Mouse (Mus musculus): ENCODE measurements around the gene Anxa2.

- TF ChIP-seq CTCF (IDR thresholded peaks at IDR 0.05; ENCODE audit: extremely low read depth, insufficient read depth, insufficient read length, insufficient replicate concordance): no peak
- TF ChIP-seq POLR2A (IDR thresholded peaks at IDR 0.05; ENCODE audit: low read depth, low read length): no peak
Measured at GRCm38 (mm10) chr9:69404671-69405070, 48.7 kb upstream of the Anxa2 start.

All from spleen, adult 2 months (tissue).